Mouse (Mus musculus) mouse trophoblast stem cell (cell line): ENCODE results near the gene Mnat1.
"Not testable (repeated sequence)": the region's sequence is repeated elsewhere in the genome, so short reads cannot be mapped to it uniquely, and the experiment has no call there.

ENCODE experiments used
- in situ Hi-C, 2 experiments: fragments of 300-500 bp; cut with MseI, MboI; formaldehyde crosslinking; loops; 2 replicates in 1 of 2; 3 replicates in 1 of 2; pipeline ENCODE4 v1.15.1; 2025

The Mnat1 gene

DNA sequence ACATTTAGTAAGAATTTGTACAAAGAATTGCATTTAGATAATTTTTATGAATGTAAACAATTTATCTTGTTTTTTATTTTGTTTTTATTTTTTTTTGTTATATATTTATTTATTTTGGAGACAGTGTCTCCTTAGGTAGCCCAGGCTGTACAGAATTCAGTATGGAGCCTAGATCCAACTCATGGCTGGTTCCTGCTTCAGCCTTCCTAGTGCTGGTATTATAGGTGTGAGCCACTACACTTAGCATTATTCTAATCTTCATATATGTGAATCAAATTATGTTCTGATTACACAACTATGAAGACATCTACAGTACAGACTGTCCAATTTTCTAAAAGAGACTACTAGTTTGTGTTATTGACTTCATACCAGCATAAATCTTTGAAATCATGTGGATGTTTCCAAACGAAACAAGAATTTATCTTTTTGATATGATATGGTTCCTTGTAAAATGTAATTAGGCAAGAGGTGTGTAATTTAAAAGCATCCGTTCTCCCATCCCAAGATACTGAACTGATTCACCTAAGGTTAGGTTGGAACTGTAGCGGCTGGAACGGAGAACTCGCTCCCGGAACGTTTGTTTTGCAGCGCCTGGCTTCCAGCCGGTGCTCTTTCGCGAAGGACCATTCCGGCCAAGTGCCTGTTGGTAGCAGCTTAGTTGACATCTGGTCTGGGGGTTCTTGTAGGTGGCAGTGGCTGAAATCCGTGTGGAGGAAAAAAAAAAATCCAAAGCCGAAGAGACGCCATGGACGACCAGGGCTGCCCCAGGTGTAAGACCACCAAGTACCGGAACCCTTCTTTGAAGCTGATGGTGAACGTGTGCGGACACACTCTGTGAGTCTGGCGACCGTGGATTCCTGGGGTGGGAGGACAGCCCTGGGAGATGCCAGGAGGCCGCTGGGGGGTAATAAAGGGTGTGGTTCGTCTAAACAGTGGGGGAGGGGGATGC, at the start of gene Mnat1:
Mnat1 (plus strand) TSS at position 625 of the 949 bp plus-strand sequence.
- in situ Hi-C loops: no loop called here

DNA sequence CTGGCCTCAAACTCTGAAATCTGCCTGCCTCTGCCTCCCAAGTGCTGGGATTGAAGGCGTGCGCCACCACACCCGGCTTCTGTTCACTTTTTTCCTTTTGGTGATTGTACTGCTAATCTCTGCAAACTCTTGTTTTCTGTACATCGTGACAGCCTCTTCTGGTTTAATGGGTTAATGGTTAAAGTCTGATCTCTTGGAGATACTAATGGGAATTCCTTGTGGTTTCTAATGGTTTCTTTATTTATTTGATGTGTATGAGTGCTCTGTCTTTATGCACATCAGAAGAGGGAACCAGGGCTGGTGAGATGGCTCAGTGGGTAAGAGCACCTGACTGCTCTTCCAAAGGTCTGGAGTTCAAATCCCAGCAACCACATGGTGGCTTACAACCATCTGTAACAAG, 41.7 kb upstream of the Mnat1 start:
- in situ Hi-C loops: not testable (repeated sequence)

DNA sequence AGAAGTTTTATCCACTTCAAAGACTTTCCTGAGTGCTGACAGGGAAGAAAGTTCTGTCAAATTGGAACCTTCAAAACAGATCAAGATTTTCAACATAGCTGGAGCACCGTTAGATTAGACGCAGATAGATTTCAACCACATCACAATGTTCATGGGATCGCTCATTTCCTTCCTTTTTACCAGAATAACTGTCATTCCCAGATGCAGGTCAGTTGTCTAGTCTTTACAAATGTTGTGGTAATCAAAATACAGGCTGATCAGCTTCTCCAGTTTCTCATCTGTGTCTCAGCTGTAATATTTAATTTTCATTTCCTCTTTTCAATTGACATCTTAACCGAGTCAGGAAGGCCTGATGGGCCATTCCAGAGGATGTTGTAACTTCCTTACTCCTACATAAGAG, 39.7 kb upstream of the Mnat1 start:
- in situ Hi-C loops: no loop called here

DNA sequence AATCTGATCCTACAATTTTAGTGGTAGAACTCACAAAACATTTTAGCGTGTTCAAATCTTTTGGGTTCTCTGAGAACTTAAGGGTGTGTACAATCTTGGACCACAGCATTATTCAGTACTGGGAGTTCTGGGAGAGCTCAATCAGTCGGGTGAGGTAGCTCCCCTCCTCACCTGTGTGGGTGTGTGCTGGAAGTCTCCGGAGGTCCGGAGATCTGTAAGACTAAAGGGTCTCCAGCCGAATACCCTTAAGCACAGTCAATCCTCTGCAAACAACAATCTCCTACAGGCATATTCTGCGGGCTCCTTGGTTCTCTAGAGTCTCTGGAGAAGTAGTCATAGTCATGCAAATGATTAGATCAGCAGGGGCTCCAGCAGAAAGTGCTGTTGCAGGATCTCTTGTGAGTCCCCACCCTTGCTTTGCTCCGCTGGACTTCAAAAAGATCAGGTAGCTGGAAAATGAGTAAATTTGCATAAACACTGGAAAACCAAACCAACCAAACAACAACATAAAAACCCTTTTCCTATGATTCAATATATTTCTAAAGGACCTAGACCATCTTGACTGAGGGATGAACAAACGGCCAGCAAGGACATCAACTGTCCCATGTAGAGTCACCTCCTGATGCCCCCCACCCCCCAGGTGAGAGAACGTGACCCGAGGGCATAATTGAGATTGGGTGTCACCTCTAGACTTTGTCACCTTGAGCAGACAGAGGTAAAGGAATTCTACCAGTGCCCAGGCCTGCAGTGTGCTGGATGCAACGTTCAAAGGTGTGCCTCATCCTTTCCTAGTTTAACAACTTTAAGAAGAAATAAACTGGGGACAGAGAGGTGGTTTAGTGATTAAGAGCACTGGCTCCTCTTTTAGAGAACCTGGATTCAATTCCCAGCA, 37.5 kb upstream of the Mnat1 start:
- in situ Hi-C loops: no loop called here

DNA sequence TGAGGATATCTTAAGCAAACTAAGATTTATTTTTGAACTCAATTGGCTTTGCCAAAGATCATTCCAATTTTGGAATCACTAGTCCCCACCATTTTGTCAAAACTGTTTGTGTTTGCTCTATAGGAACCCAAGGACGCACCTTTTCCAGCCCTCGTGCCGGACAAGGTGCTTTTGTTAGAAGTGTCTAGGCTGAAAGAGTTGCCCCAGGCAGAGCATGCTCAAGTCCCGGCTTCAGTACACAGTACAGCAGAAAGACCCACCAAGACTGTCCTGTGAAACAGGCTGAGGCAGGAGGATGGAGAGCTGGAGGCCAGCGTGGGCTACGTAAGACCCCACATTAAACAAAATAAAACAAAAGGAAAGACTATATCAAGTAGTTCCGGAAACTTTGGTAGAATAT, 36.4 kb upstream of the Mnat1 start:
- in situ Hi-C loops: no loop called here

DNA sequence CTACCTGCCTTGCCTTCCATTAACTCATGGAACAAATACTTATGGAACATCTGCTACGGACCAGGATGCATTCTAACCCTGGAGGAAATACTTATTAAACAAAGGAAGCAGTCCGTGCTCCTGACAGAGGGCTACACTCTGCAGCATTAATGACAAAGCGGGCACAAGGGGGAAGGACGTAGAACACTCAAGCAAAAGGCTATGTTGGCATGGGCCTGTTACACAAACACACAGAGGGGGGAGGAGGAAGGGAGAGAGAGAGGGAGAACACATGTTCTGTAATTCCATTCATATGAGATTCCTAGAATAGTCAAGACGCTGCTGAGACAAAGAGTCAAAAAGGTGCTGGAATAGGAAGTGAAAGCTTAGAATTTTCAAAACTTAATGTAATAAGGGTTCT, 35.0 kb upstream of the Mnat1 start:
- in situ Hi-C loops: no loop called here

DNA sequence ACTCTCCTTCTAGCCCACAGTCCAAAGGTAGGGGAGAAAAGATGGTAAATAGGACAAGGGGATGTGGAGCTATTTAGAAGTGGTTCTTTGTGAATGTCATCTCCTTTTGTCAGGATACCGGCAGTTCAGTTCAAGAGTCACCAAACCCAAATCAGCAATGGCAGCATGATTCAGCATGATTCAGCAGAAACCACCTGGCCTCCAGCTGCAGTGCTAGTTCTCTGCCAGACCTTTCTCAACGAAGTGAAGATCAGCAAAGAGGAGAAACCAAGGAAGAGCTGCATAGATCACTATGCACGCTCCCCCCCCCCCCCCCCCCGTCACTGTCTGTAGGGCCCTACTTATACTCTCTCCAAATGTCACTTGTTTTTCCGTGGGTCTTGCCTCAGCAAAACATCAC, 34.6 kb upstream of the Mnat1 start:
- in situ Hi-C loops: no loop called here

DNA sequence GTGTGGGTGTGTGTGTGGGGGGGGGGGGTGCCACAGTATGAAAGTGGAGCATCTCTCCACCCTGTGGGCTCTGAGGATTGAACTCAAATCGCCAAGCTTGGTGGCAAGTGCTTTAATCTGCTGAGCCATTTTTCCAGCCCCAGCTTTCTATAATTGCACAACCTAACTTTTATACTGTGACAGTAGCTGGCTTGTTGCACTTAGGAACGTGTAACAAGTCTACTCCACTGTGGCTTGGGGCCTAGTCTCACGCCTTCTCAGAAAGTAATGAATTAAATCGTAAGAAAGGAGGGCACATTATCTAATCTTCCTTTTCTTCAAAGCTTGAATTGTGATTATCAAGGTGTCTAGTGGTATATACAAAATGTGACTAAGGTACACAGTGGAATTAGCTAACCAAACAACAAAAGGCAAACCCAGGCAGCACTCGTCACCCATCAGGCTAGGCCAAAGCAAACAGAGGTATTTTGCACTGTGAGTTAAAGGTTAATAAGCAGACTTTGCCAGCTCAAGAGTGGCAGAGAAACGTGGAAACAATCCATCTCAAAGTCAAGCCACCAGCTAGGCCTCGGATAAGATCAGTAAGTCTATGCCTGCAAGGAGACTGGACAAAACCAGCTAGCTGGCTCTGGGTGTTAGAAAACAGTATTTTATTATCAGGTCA, 32.7 kb upstream of the Mnat1 start:
- in situ Hi-C loops: no loop called here

DNA sequence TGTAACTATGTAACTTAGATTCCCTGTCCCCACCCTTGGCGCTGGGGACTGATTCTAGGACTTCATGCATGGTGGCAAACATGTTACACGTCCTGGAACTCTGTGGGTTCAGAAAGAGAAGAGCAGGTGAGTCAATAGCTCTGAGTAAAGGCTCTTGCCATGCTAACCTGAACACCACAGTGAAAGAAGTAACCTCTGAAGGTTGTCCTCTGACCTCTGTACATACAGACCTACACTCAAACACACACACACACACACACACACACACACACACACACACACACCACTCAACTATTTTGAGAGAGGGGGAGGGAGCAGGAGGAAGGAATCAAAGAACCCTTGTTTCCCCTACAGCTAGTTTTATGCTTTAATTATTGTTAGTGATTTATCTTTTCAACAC, 29.3 kb upstream of the Mnat1 start:
- in situ Hi-C loops: no loop called here

DNA sequence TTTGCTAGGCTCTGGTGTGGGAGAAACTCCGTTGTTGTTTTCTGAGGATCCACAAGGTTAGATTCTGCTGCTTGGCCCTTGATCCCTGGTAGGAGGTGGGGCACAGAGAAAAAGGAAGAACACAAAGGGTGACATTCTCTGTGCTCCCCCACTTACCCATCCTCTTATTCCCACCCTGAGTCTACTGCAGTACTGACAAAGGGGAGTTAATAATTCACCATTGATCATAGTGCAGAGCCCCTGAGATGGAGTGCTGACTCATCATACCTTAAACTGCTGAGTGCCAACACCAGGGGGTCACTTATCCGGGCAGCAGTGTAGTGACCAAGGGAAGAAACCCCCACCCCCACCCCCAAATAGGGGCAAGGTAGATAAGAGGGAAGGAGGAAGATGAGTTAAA, 28.9 kb upstream of the Mnat1 start:
- in situ Hi-C loops: no loop called here

DNA sequence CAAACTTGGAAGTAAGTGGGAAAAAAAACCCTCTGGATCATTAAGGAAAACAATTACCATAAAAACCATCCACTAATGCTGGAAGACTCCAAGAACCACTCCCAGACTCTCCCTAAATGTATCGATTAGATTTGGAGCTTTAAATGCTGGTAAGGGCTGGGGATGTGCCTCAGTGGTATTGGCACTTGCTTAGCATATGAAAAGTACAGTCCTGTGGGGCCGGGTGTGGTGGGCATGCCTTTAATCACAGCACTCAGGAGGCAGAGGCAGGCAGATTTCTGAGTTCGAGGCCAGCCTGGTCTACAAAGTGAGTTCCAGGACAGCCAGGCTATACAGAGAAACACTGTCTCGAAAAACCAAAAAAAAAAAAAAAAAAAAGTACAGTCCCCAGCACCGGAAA, 27.3 kb upstream of the Mnat1 start:
- in situ Hi-C loops: not testable (repeated sequence)

DNA sequence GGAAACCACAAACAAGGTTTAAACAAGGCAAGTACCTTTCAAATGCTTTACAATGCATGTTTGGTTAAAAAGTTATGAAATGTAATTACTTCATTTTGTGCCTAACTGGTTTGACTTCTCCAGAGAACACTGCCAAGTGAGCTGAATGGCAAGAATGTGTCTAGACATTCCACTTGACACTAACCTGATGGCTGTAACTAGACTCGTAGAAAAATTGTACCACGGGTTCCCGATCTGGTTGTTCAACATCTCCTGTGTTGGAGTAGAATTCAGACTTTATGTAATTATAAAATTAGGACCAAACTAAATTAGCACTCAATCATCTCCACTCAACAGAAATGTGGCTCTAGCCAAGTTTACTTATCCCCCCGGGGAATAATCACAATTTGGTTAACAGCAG, 24.9 kb upstream of the Mnat1 start:
- in situ Hi-C loops: no loop called here

DNA sequence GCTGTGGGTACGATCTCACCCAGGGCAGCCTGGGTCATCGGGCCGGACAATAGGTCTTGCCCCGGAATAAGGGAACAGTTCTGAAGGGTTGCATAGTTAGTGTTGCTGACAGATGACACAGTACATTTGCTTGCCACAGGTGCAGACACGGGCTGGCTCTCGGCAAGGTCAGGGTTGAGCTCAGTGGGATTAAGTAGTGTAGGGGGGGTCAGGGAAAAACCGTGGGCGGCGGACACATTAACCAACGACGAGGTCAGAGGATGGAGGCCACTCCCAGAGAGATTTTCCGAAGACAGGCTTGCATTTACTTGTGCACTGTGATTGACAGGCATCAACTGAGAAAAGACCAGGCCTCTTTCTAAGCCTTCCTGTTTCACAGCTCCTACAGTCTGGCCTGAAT, 19.8 kb upstream of the Mnat1 start:
- in situ Hi-C loops: no loop called here

DNA sequence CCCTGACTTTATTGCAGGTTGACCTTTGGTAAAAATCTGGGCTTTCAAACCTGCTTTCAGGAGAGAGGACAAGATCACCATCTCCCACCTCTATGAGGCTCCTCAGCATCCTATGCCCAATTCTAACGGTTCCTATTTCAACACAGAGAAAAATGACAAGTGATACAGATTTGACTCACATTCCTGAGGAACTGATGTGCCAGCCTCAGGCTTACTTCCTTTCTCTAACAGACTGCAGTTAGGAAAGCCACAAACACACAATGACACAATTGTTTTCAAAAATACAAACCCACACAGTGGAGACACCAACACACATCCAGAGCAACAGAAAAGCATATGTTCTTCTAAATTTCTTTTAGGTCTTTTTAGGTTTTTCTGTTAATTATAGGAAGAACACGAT, 15.7 kb upstream of the Mnat1 start:
- in situ Hi-C loops: no loop called here

DNA sequence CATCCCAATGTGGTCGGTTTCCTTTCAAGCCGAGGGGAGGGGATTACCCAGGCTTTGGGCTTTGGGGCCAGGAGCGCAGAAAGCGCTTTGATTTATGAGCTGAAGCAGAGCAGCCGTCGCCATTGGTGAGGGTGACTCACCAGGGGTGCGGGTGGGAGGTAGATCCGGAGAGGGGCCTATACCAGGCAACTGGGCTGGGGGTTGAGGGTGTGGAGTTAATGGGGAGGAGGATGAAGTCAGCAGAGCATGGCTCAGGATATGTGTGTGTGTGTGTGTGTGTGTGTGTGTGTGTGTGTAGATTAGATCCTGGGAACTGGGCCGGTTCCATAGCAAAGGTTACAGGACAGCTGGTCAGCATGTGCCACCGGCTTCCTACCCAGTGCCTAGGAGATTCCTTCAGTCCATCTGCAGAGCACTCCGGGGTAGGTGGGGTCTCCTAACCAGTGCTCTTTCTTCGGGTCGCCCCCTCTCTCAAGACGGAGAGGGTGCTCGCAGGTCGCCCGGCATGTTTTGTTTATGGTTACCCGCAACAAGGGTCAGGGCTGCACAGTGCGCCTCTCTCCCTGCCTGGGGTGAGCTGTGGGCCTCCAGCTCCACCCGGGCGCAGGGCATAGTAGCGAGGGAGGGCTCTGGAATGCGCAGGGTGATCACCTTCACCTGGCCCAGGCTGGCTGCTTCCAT, 12.9 kb upstream of the Mnat1 start:
- in situ Hi-C loops: no loop called here

DNA sequence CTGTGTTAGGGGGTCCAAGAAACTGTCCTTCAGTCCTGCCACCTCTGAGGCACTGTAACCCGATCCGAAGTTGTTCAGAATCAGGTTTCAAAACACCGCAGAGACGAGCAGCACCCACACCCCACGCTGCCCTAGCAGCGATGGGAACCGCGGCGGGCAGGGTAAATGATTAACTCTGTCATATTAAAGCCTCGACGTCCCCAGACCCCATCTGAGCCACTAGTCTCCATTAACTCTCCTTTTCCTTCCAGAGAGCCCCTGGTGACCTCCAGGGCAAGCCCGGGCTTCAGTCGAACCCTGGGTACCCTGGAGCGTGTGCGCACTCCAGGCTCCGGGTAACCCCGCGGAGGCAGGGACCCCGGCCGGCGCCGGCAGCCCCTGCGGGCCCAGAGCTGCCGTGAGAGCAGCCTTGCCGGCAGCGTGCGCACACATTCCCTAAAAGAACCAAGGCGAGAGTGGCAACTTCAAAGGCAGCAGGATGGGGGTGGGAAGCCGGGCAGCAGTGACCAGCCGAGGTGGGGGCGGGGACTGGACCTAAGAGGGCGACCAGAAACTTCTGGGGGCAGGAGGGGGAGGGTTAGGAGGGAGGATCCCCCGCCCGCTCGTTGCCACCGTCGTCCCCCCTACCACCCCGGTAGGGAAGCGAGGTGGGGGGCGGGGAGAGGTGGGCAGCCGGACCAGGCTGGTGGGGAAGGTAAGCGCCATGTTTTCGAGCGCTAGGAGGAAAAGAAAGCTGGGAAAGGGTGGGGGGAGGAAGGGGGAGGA, 11.8 kb upstream of the Mnat1 start:
- in situ Hi-C loops: no loop called here

DNA sequence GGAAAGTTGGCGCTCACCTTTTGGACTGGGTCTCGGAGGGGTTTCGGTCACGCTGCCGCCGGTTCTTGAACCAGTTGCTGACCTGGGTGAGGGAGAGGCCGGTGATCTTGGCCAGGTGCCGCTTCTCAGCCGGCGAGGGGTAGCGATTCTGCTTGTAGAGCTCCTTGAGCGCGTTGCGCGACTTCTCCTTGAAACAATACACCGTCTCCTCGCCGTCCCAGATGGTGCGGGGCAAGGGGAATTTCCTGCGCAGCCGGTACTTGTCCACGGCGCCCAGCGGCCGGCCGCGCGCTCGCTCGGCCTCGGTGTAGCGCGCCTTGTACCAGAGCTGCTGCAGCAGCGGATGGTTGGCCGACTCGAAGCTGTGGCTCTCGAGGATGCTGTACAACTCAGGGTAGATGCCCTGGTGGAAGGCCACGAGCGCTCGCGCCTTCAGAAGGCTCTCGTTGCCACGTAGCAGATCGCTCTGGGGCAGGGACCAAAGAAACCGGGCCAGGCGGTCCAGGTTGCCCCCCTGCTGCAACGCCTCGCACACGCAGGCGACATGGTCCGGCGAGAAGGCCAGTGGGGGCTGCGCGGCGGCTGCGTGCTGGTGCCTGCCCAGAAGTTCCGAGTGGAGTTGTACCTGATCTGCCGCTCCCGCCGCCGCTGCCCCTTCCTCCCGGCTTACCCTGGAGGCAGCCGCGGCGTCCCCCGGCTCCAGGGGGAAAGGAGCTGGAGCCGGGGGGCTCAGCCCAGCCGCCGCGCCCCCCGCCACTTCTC, 11.0 kb upstream of the Mnat1 start:
- in situ Hi-C loops: no loop called here

DNA sequence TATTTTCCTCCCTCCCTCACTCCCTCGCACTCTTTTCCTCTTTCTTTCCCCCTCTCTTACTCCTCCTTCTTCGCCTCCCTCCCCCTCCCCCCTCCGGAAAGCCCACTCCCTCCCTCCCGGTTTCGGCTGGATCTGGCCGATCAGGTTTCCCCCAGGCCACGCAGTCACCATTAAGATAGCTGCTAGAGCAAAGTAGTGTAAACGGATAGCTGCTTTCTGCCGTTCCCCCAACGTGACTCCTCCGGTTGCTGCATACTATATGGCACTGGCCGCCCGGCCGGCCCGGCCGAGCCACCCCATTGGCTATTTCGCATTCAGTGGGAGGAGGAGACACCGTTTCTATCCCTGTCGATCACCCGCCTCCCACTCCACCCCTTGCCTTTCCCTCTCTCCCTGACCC, 10.3 kb upstream of the Mnat1 start, which contains the start of gene Six4:
Six4 (minus strand) TSS at position 261 of the 400 bp plus-strand sequence.
- in situ Hi-C loops: no loop called here

DNA sequence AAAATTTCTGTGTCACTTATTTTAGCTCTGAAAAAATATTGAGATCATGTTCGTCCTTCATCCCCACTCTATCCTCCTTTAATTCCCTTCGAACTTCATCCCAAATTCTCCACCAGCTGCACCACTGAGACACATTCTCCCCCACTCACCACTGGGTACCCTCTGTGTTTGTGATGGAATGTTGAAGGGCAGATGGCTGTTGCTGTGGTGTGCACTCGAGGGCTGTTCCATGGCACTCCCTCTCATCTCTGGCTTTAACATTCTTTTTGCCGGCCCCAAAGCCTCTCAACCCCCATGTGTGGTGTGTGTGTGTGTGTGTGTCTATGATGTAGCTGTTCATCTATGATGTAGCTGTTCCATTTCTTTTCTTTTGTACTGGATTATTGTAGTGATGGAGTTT, 1.7 kb downstream of the Mnat1 start:
- in situ Hi-C loops: no loop called here

DNA sequence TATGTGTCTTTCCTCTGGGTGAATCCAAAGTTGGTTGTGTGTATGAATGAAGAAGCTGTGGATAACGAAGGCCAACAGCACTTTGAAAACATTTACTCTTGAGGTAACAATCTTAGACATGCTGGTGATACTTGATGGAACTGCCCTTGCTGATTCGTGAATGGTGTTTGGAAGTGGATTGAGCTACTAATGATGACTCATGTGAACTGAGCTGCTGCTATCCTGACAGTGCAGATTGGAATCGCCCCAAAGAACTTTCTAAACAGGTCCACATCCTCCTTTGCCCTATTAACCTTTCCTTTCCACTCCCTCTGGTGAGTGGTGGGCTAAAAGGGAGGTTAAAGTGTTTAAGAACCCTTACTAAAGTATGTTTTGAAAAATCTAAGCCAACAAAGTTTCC, 17.2 kb downstream of the Mnat1 start:
- in situ Hi-C loops: no loop called here
